22 mouse cellular contexts compared by ENCODE assay signal in genomic region chr16:93919189-93919588, GRCm38 (mm10). TPM values are rescaled to one million over a fixed set of nuclear protein-coding genes. Genes with fewer than 3 reads are reported as not detected.
A peak's percentile ranks its signal among the peaks of the same experiment; 100 is the strongest.
DNase-seq lines count a peak whose midpoint lies in the region; ATAC-seq and TF ChIP-seq lines count a peak whose summit lies in the region.
"Had no signal": no experiment of that assay in that cellular context is flagged by ENCODE, and none has a peak within 500 bp of the region (broad histone marks: within the 10 kb centered on the region; RNA-seq: fewer than 3 reads in every experiment).

No protein-coding gene starts in this region.

- 0 out of 2 replicates have a peak, but pooled peaks cover 2% of the 10 kb centered on the region for H3K27me3 ChIP-seq in hindbrain, embryonic 12.5 days
- no peaks in the 10 kb centered on the region for H3K27me3 ChIP-seq in hindbrain, embryonic 14.5 days (ENCODE audit: control insufficient read depth, insufficient read depth, low read length)
- H3K27me3 ChIP-seq in E14TG2a.4 (ENCODE audit: insufficient read depth, low read length) = peaks cover 12% of the 10 kb centered on the region
- H3K27me3 ChIP-seq in neural tube, embryonic 13.5 days = no peaks in the 10 kb centered on the region
- H3K27me3 ChIP-seq: CH12.LX; forebrain, embryonic 13.5 days; intestine, embryonic 15.5 days; stomach, embryonic 15.5 days had no signal

- DNase-seq in hindbrain, embryonic 14.5 days (ENCODE audit: low spot score) = no peak
- DNase-seq in ES-E14 (ENCODE audit: low read depth, low spot score) = no peak
- no peak for DNase-seq in cerebellum, adult 8-10 months
- DNase-seq in T-cell, adult 2 months (ENCODE audit: low spot score) = no peak
- DNase-seq: adrenal gland, postnatal 36 days; B cell, adult 2 months; cerebellum, adult 11 months; cerebellum, postnatal 10 days; gastrocnemius, postnatal 36 days; heart, postnatal 36 days; kidney, adult 8-10 months; kidney, postnatal 25 days; lung, adult 18-20 months; lung, postnatal 10 days had no signal

- no peak overlapping the region for H3K4me2 ChIP-seq in hindbrain, embryonic 12.5 days (replicated peaks)
- H3K4me2 ChIP-seq in hindbrain, embryonic 14.5 days (replicated peaks) = no peak overlapping the region
- H3K4me2 ChIP-seq in neural tube, embryonic 13.5 days = no peak overlapping the region

- 68% methylated on average over 20 of the region's 20 CpGs for WGBS in hindbrain, embryonic 12.5 days
- WGBS in hindbrain, embryonic 14.5 days = 69% methylated on average over 20 of the region's 20 CpGs
- 68% methylated on average over 20 of the region's 20 CpGs for WGBS in neural tube, embryonic 13.5 days

- no peak overlapping the region for H3K27ac ChIP-seq in hindbrain, embryonic 12.5 days
- no peak overlapping the region for H3K27ac ChIP-seq in hindbrain, embryonic 14.5 days
- H3K27ac ChIP-seq in ES-E14 (ENCODE audit: insufficient read depth, low read depth, low read length, poor library complexity, severe bottlenecking) = no peak overlapping the region
- H3K27ac ChIP-seq in neural tube, embryonic 13.5 days (replicated peaks) = no peak overlapping the region
- H3K27ac ChIP-seq: forebrain, embryonic 13.5 days; intestine, embryonic 15.5 days; layer of hippocampus, adult 2 months; stomach, embryonic 15.5 days had no signal

- peaks cover 4% of the 10 kb centered on the region; the same call in 1 of the 2 replicates for H3K4me1 ChIP-seq in hindbrain, embryonic 12.5 days
- H3K4me1 ChIP-seq in hindbrain, embryonic 14.5 days (replicated peaks; ENCODE audit: control insufficient read depth, insufficient read depth, low read length) = no peaks in the 10 kb centered on the region
- H3K4me1 ChIP-seq in E14TG2a.4 (replicated peaks; ENCODE audit: low read depth, low read length) (peaks cover 65% of the 10 kb centered on the region), ES-E14 (ENCODE audit: control insufficient read depth in 2 of 2, insufficient read depth in 2 of 2, low read length in 2 of 2, poor library complexity in 1 of 2) (peaks cover 2 to 17% of the 10 kb centered on the region in 2 experiments; a peak in 2 of 4 replicates)
- H3K4me1 ChIP-seq in neural tube, embryonic 13.5 days (replicated peaks) = peaks cover 8% of the 10 kb centered on the region; the same call in 1 of the 2 replicates

- H3K4me3 ChIP-seq in hindbrain, embryonic 12.5 days = no peak overlapping the region
- no peak overlapping the region for H3K4me3 ChIP-seq in hindbrain, embryonic 14.5 days (replicated peaks; ENCODE audit: low read length)
- H3K4me3 ChIP-seq in E14TG2a.4 (replicated peaks; ENCODE audit: low read length) (peak overlapping the region; percentile 76), ES-E14 (ENCODE audit: insufficient read depth in 1 of 2, low read depth in 1 of 2, low read length in 2 of 2, poor library complexity in 1 of 2, severe bottlenecking in 1 of 2) (peak overlapping the region; percentile 54 to 58)
- no peak overlapping the region for H3K4me3 ChIP-seq in neural tube, embryonic 13.5 days
- H3K4me3 ChIP-seq: intestine, embryonic 15.5 days; layer of hippocampus, adult 2 months; stomach, embryonic 15.5 days had no signal

- H3K9ac ChIP-seq in hindbrain, embryonic 12.5 days = no peak overlapping the region
- H3K9ac ChIP-seq in hindbrain, embryonic 14.5 days = no peak overlapping the region
- peak overlapping the region; percentile 53 for H3K9ac ChIP-seq in ES-E14 (ENCODE audit: insufficient read depth, low read depth, low read length, poor library complexity, severe bottlenecking)
- no peak overlapping the region for H3K9ac ChIP-seq in neural tube, embryonic 13.5 days
- H3K9ac ChIP-seq: forebrain, embryonic 13.5 days; intestine, embryonic 15.5 days; stomach, embryonic 15.5 days had no signal

- H3K36me3 ChIP-seq in hindbrain, embryonic 12.5 days = no peaks in the 10 kb centered on the region
- H3K36me3 ChIP-seq in hindbrain, embryonic 14.5 days (replicated peaks; ENCODE audit: control insufficient read depth, insufficient read depth) = no peaks in the 10 kb centered on the region
- H3K36me3 ChIP-seq in E14TG2a.4 (ENCODE audit: insufficient read depth, low read length) (no peaks in the 10 kb centered on the region), ES-E14 (ENCODE audit: control insufficient read depth, insufficient read depth, low read length, poor library complexity, severe bottlenecking) (no peaks in the 10 kb centered on the region)
- no peaks in the 10 kb centered on the region for H3K36me3 ChIP-seq in neural tube, embryonic 13.5 days
- H3K36me3 ChIP-seq: intestine, embryonic 15.5 days; stomach, embryonic 15.5 days had no signal

- H3K9me3 ChIP-seq in hindbrain, embryonic 12.5 days (replicated peaks) = no peaks in the 10 kb centered on the region
- no peaks in the 10 kb centered on the region for H3K9me3 ChIP-seq in hindbrain, embryonic 14.5 days (ENCODE audit: control insufficient read depth, low read length)
- H3K9me3 ChIP-seq in E14TG2a.4 (ENCODE audit: low read length) (no peaks in the 10 kb centered on the region), ES-E14 (ENCODE audit: control insufficient read depth, insufficient read depth, low read depth, low read length) (no peaks in the 10 kb centered on the region)
- H3K9me3 ChIP-seq in neural tube, embryonic 13.5 days = no peaks in the 10 kb centered on the region
- H3K9me3 ChIP-seq: forebrain, embryonic 13.5 days; intestine, embryonic 15.5 days; stomach, embryonic 15.5 days had no signal

- TF ChIP-seq CTCF in E14TG2a.4 (conservative IDR thresholded peaks at IDR 0.05; ENCODE audit: low read length) = no peak

- in situ Hi-C loops in ES-E14 (cut with MboI; ENCODE audit: low sequenced_read_pairs in 2 of 2, unreplicated experiment in 2 of 2) = no loop called here

- ATAC-seq in hindbrain, embryonic 12.5 days (ENCODE audit: low FRiP score) = 0 out of 2 replicates have a peak, but pooled peaks have one; percentile 38
- ATAC-seq in hindbrain, embryonic 14.5 days (ENCODE audit: low FRiP score) = no peak
- peak; percentile 38; the same call in 1 of the 2 replicates for ATAC-seq in neural tube, embryonic 13.5 days (ENCODE audit: low read depth)

TF ChIP-seq in ES-E14, 5 proteins besides CTCF, POLR2A, EP300 and RAD21:
- TF ChIP-seq MAFK (IDR thresholded peaks at IDR 0.05; ENCODE audit: insufficient read depth, low read depth, low read length) = no peak
- TF ChIP-seq HCFC1 (IDR thresholded peaks at IDR 0.05; ENCODE audit: borderline replicate concordance, insufficient read depth, low read length) = no peak
- TF ChIP-seq CHD2 (IDR thresholded peaks at IDR 0.05; ENCODE audit: low read depth, low read length) = no peak
- TF ChIP-seq ZC3H11A (IDR thresholded peaks at IDR 0.05; ENCODE audit: borderline replicate concordance, low read depth, low read length) = no peak
- no peak for TF ChIP-seq ZNF384 (IDR thresholded peaks at IDR 0.05; ENCODE audit: low read depth, low read length)
TF ChIP-seq in ES-E14: peak in this region for 0.

RNA-seq across cellular contexts. Expression of gene Chaf1b, which starts 35.5 kb away (rescaled TPM):
- 48.4 and 55.1 TPM in 2 replicates for polyA plus RNA-seq in hindbrain, embryonic 12.5 days (2016; fragmentation: Nextera tagmentation; extraction: Ambion mirVana)
- polyA plus RNA-seq in hindbrain, embryonic 14.5 days (2014; fragmentation: Nextera tagmentation; extraction: Ambion mirVana) = 19.9 and 21.2 TPM in 2 replicates
- total RNA-seq in ES-E14 (2012; rRNA removed) = 39.5 and 44.2 TPM in 2 replicates
- 16.4 and 22.0 TPM in 2 replicates for polyA plus RNA-seq in neural tube, embryonic 13.5 days (2015; fragmentation: Nextera tagmentation; extraction: Ambion mirVana)

Comparison
In these comparisons a context has a peak if more than half of its experiments do, and no peak if none do; other contexts are left out.
1. H3K4me3 ChIP-seq: peak in E14TG2a.4 (single experiment) and ES-E14 (2 of 2); none in hindbrain, embryonic 12.5 days (single experiment), hindbrain, embryonic 14.5 days (single experiment) and neural tube, embryonic 13.5 days (single experiment).